Mouse (Mus musculus) spleen, postnatal 10 days (tissue): Measurements from ENCODE around the gene Ehbp1.

Source experiments
- DNase-seq, 2 experiments: peaks; one replicate each; pipeline ENCODE4 v3.0.0; 2021 to 2022; ENCODE audit warnings: low spot score in 2 of 2

Ehbp1 gene

GRCm38 (mm10) chr11:22055908-22056307, 286.2 kb downstream of the Ehbp1 start:
- no peak for DNase-seq

- DNase-seq = no peak
These were observed 288.9 kb downstream of the Ehbp1 start for GRCm38 (mm10) chr11:22053034-22053668.

- no peak for DNase-seq
These were observed 291.2 kb downstream of the Ehbp1 start for GRCm38 (mm10) chr11:22050864-22051263.

GRCm38 (mm10) chr11:22039854-22040426, 302.2 kb downstream of the Ehbp1 start:
- no peak for DNase-seq

- DNase-seq = no peak
These were observed 307.5 kb downstream of the Ehbp1 start for GRCm38 (mm10) chr11:22034564-22035105.

- DNase-seq = no peak
These were observed 308.5 kb downstream of the Ehbp1 start for GRCm38 (mm10) chr11:22033582-22033981.

GRCm38 (mm10) chr11:22020602-22021001, 321.5 kb downstream of the Ehbp1 start:
- no peak for DNase-seq

- no peak for DNase-seq
These were observed 324.6 kb downstream of the Ehbp1 start for GRCm38 (mm10) chr11:22017444-22017843.

GRCm38 (mm10) chr11:22016341-22016740, 325.8 kb downstream of the Ehbp1 start:
- DNase-seq = no peak

- no peak for DNase-seq
These were observed 333.3 kb downstream of the Ehbp1 start for GRCm38 (mm10) chr11:22008817-22009216.

- no peak for DNase-seq
These were observed 333.9 kb downstream of the Ehbp1 start for GRCm38 (mm10) chr11:22008129-22008596.

GRCm38 (mm10) chr11:22007781-22008110, 334.3 kb downstream of the Ehbp1 start:
- DNase-seq = no peak

GRCm38 (mm10) chr11:22007088-22007780, 334.9 kb downstream of the Ehbp1 start:
- no peak for DNase-seq

GRCm38 (mm10) chr11:22006471-22007087, 335.5 kb downstream of the Ehbp1 start:
- no peak for DNase-seq

GRCm38 (mm10) chr11:22005281-22005870, 336.7 kb downstream of the Ehbp1 start:
- DNase-seq = no peak

- DNase-seq = no peak
These were observed 337.7 kb downstream of the Ehbp1 start for GRCm38 (mm10) chr11:22004331-22004841.

GRCm38 (mm10) chr11:22003341-22003981, 338.6 kb downstream of the Ehbp1 start:
- no peak for DNase-seq

- no peak for DNase-seq
These were observed 339.2 kb downstream of the Ehbp1 start, which contains the start of gene Otx1 for GRCm38 (mm10) chr11:22002783-22003340. Gene Otx1 (minus strand): TSS chr11:22002897.

GRCm38 (mm10) chr11:22002062-22002782, 339.9 kb downstream of the Ehbp1 start:
- no peak for DNase-seq
